Mouse (Mus musculus) erythroblast, embryonic 14.5 days (primary cell): Measurements from ENCODE around the gene 4930426L09Rik.

Experiments
- GATA1 ChIP-seq: IDR thresholded peaks from 2 replicates; pipeline ENCODE4 v1.6.1; 2012; ENCODE audit warnings: low read length, inconsistent platforms, mixed read lengths
- TAL1 ChIP-seq: IDR thresholded peaks from 3 replicates; pipeline ENCODE4 v1.6.1; 2012; ENCODE audit warnings: low read length, inconsistent platforms, mixed read lengths

DNA sequence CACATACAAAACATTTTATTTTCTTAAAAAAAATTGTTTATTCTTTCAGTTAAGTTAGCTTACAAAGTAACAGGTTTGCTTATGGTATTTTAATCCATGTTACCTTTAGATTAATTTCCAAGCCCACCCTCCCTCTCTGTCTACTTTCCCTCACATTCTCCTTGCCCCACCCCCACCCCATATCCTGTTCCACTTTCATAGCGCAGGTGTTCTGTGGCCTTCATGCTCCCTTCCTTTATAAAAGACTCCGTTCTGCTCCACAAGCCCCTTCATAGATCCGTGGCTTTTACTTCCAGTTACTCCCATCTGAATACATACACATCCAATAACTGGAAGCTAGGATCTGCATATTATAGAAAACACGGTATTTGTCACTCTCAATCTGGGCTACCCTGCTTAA is 9.4 kb downstream of the 4930426L09Rik start:
- TF ChIP-seq GATA1: no peak
- TF ChIP-seq TAL1: no peak
